Mouse (Mus musculus) megakaryocyte, embryonic 14.5 days (primary cell): ENCODE results near the gene Slc26a8. TPM values are rescaled to one million over a fixed set of nuclear protein-coding genes. Genes with fewer than 3 reads are reported as not detected.

Source experiments
- H3K27me3 ChIP-seq: replicated peaks from 2 replicates; pipeline ENCODE3; 2012; ENCODE audit warnings: inconsistent platforms
- H3K36me3 ChIP-seq: replicated peaks from 2 replicates; pipeline ENCODE3; 2012; ENCODE audit warnings: low read length, inconsistent platforms, mixed read lengths
- H3K4me1 ChIP-seq: 2 replicates; pipeline ENCODE4 v1.6.1; 2012; ENCODE audit warnings: inconsistent platforms
- H3K4me3 ChIP-seq: replicated peaks from 2 replicates; pipeline ENCODE3; 2012; ENCODE audit warnings: moderate library complexity, mild to moderate bottlenecking, inconsistent platforms
- H3K9me3 ChIP-seq: 2 replicates; pipeline ENCODE4 v1.6.1; 2012; ENCODE audit warnings: inconsistent platforms
- FLI1 ChIP-seq: IDR thresholded peaks from 2 replicates; pipeline ENCODE4 v1.6.1; 2012; ENCODE audit warnings: low read length, inconsistent platforms, mixed read lengths
- GATA1 ChIP-seq: IDR thresholded peaks from 3 replicates; pipeline ENCODE4 v1.6.1; 2012; ENCODE audit warnings: mixed read lengths, low read length, inconsistent platforms, borderline replicate concordance
- polyA plus RNA-seq: library from polyadenylated mRNA; stranded (reverse); fragments of >175 nt; gene quantifications from 2 replicates; pipeline ENCODE4 v1.2.3, GENCODE M21; 2012; ENCODE audit warnings: low replicate concordance; ENCODE audit not compliant: insufficient read depth

The Slc26a8 gene
- polyA plus RNA-seq, 1 experiment = 1.4 TPM

- no peaks in the 10 kb centered on the region for H3K27me3 ChIP-seq
- TF ChIP-seq FLI1 (peak; percentile 83), GATA1 (peak; percentile 85; the same call in 2 of the 3 replicates)
- peak overlapping the region; percentile 99 for H3K4me3 ChIP-seq
- H3K36me3 ChIP-seq = peaks cover 40% of the 10 kb centered on the region
- no peaks in the 10 kb centered on the region for H3K9me3 ChIP-seq
- peaks cover 74% of the 10 kb centered on the region for H3K4me1 ChIP-seq
Measured at GRCm38 (mm10) chr17:28692341-28692710, 2.3 kb upstream of the Slc26a8 start.

GRCm38 (mm10) chr17:28691687-28692340, 1.8 kb upstream of the Slc26a8 start:
- H3K36me3 ChIP-seq = peaks cover 35% of the 10 kb centered on the region
- H3K4me3 ChIP-seq = peak overlapping the region; percentile 99
- TF ChIP-seq GATA1 (no peak), FLI1 (no peak)
- no peaks in the 10 kb centered on the region for H3K9me3 ChIP-seq
- H3K27me3 ChIP-seq = no peaks in the 10 kb centered on the region
- H3K4me1 ChIP-seq = peaks cover 74% of the 10 kb centered on the region

- TF ChIP-seq GATA1 (no peak), FLI1 (no peak)
- Histone ChIP-seq H3K27me3 (no peaks in the 10 kb centered on the region), H3K4me1 (peaks cover 74% of the 10 kb centered on the region), H3K4me3 (peak within 1 kb of the TSS; percentile 99), H3K36me3 (peaks cover 28% of the 10 kb centered on the region), H3K9me3 (no peaks in the 10 kb centered on the region)
Measured at GRCm38 (mm10) chr17:28690776-28691686, 998 bp upstream of the Slc26a8 start, which contains the start of gene Mapk14. TSS of gene Mapk14 (plus strand) at chr17:28691329.

GRCm38 (mm10) chr17:28687354-28687753, 2.7 kb downstream of the Slc26a8 start:
- no peaks in the 10 kb centered on the region for H3K36me3 ChIP-seq

GRCm38 (mm10) chr17:28684631-28685030, 5.4 kb downstream of the Slc26a8 start:
- Histone ChIP-seq H3K4me3 (no peak overlapping the region), H3K36me3 (no peaks in the 10 kb centered on the region), H3K4me1 (peaks cover 37% of the 10 kb centered on the region), H3K9me3 (no peaks in the 10 kb centered on the region), H3K27me3 (peaks cover 4% of the 10 kb centered on the region)
- TF ChIP-seq FLI1 (no peak), GATA1 (no peak)

More at GRCm38 (mm10) chr17:28687354-28687753, 2.7 kb downstream of the Slc26a8 start:
- peaks cover 47% of the 10 kb centered on the region for H3K4me1 ChIP-seq
- H3K9me3 ChIP-seq = no peaks in the 10 kb centered on the region
- peak overlapping the region; percentile 42 for H3K4me3 ChIP-seq
- TF ChIP-seq FLI1 = no peak
- no peak for TF ChIP-seq GATA1
- H3K27me3 ChIP-seq = no peaks in the 10 kb centered on the region

- H3K9me3 ChIP-seq = peaks cover 6% of the 10 kb centered on the region
- H3K4me1 ChIP-seq = peaks cover 28% of the 10 kb centered on the region
- H3K27me3 ChIP-seq = peaks cover 7% of the 10 kb centered on the region
- no peaks in the 10 kb centered on the region for H3K36me3 ChIP-seq
- H3K4me3 ChIP-seq = no peak overlapping the region
- TF ChIP-seq FLI1 = no peak
- no peak for TF ChIP-seq GATA1
Measured at GRCm38 (mm10) chr17:28683601-28684000, 6.4 kb downstream of the Slc26a8 start.

- peaks cover 17% of the 10 kb centered on the region for H3K4me1 ChIP-seq
- no peak for TF ChIP-seq GATA1
- TF ChIP-seq FLI1 = no peak
- H3K4me3 ChIP-seq = no peak overlapping the region
- H3K36me3 ChIP-seq = no peaks in the 10 kb centered on the region
- peaks cover 7% of the 10 kb centered on the region for H3K9me3 ChIP-seq
- peaks cover 9% of the 10 kb centered on the region for H3K27me3 ChIP-seq
Measured at GRCm38 (mm10) chr17:28682311-28683084, 7.5 kb downstream of the Slc26a8 start.

- Histone ChIP-seq H3K4me3 (no peak overlapping the region), H3K9me3 (peaks cover 7% of the 10 kb centered on the region), H3K27me3 (peaks cover 20% of the 10 kb centered on the region), H3K4me1 (0 out of 2 replicates have a peak, but pooled peaks cover 7% of the 10 kb centered on the region), H3K36me3 (no peaks in the 10 kb centered on the region)
- TF ChIP-seq GATA1 = no peak
- TF ChIP-seq FLI1 = no peak
Measured at GRCm38 (mm10) chr17:28659564-28659963, 30.5 kb downstream of the Slc26a8 start.

GRCm38 (mm10) chr17:28657936-28658335, 32.1 kb downstream of the Slc26a8 start:
- no peaks in the 10 kb centered on the region for H3K36me3 ChIP-seq
- peaks cover 23% of the 10 kb centered on the region for H3K27me3 ChIP-seq
- H3K9me3 ChIP-seq = no peaks in the 10 kb centered on the region
- TF ChIP-seq FLI1 = no peak
- TF ChIP-seq GATA1 = no peak
- no peak overlapping the region for H3K4me3 ChIP-seq
- H3K4me1 ChIP-seq = 0 out of 2 replicates have a peak, but pooled peaks cover 7% of the 10 kb centered on the region
